Mouse (Mus musculus) brain, embryonic 14.5 days (tissue): ENCODE measurements around the gene Slc4a3. TPM values are rescaled to one million over a fixed set of nuclear protein-coding genes. Genes with fewer than 3 reads are reported as not detected.

ENCODE experiments used
- DNase-seq: peaks from one replicate; pipeline ENCODE4 v3.0.0-alpha.2; 2011; ENCODE audit warnings: low read depth
- CTCF ChIP-seq: fragments of 200-500 bp; IDR thresholded peaks from 2 replicates; pipeline ENCODE4 v1.5.1; 2012; ENCODE audit warnings: inconsistent platforms, mild to moderate bottlenecking, moderate library complexity, borderline replicate concordance; ENCODE audit not compliant: insufficient read depth, insufficient read length; ENCODE audit errors: extremely low read depth
- POLR2A ChIP-seq: fragments of 200-500 bp; IDR thresholded peaks from 2 replicates; pipeline ENCODE4 v1.6.1; 2012; ENCODE audit warnings: mild to moderate bottlenecking, inconsistent platforms, borderline replicate concordance; ENCODE audit not compliant: poor library complexity, insufficient read depth, insufficient read length, severe bottlenecking; ENCODE audit errors: extremely low read depth
- polyA plus RNA-seq: library from polyadenylated mRNA; depleted of rRNA; stranded (reverse); fragments of >200 nt; gene quantifications from 2 replicates; pipeline ENCODE4 v1.2.3, GENCODE M21; 2012

Gene Slc4a3
- polyA plus RNA-seq, 1 experiment, result 59.4 TPM

DNA sequence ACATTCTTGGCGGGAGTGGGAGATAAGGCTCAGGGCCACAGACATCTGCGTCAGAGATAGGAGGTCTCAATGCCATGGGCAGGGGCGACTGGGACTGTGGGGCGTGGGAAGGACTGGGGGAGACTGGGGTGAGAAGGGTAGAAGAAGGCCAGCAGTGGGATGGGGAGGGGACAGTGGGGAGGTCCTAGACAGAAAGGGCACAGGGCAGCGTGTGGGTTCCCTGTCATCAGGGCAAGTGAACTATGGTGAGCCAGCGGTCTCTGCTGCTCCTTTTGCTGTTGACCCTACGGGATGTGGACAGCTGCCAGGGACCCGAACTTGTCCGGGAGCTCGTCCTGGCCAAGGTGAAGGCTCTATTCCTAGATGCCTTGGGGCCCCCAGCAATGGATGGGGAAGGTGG is 39.1 kb upstream of the Slc4a3 start, which contains the start of gene Inha:
TSS of gene Inha (plus strand) at position 72 of the 400 bp plus-strand sequence.
- TF ChIP-seq POLR2A, result no peak
- no peak for TF ChIP-seq CTCF
- no peak for DNase-seq

DNA sequence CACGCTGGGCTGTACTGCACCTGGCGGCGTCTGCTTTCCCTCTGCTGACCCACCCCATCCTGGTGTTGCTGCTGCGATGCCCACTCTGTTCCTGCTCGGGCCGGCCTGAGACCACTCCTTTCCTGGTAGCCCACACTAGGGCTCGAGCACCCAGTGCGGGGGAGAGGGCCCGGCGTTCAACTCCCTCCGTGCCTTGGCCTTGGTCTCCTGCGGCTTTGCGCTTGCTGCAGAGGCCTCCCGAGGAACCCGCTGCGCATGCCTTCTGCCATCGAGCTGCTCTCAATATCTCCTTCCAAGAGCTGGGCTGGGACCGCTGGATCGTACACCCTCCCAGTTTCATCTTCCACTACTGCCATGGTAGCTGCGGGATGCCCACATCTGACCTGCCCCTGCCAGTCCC is 36.5 kb upstream of the Slc4a3 start:
- DNase-seq, result no peak
- no peak for TF ChIP-seq POLR2A
- no peak for TF ChIP-seq CTCF

- no peak for DNase-seq
- no peak for TF ChIP-seq POLR2A
- no peak for TF ChIP-seq CTCF
These were observed 35.9 kb upstream of the Slc4a3 start for GRCm38 (mm10) chr1:75510154-75510553.

- DNase-seq, result no peak
- TF ChIP-seq POLR2A (no peak), CTCF (no peak)
These were observed 34.4 kb upstream of the Slc4a3 start for GRCm38 (mm10) chr1:75511437-75512210.

DNA sequence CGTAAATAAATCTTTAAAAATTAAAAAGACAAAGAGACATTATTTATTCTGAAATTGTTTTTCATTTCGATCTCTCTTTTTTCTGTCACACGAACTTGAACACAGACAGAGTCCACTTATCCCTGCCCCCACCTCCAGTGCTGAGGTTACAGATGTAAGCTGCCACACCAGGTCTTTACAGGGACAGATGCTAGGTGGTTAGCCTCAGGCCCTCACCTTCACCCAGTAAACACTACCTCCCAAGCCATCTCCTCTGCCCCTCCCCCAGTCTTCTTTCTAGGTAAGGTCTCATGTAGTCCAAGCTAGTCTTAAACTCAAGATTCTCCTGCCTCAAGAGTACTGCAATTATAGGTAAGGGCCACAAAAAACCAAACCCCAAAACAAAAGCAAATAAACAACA is 33.5 kb upstream of the Slc4a3 start:
- DNase-seq, result no peak
- TF ChIP-seq CTCF (no peak), POLR2A (no peak)

DNA sequence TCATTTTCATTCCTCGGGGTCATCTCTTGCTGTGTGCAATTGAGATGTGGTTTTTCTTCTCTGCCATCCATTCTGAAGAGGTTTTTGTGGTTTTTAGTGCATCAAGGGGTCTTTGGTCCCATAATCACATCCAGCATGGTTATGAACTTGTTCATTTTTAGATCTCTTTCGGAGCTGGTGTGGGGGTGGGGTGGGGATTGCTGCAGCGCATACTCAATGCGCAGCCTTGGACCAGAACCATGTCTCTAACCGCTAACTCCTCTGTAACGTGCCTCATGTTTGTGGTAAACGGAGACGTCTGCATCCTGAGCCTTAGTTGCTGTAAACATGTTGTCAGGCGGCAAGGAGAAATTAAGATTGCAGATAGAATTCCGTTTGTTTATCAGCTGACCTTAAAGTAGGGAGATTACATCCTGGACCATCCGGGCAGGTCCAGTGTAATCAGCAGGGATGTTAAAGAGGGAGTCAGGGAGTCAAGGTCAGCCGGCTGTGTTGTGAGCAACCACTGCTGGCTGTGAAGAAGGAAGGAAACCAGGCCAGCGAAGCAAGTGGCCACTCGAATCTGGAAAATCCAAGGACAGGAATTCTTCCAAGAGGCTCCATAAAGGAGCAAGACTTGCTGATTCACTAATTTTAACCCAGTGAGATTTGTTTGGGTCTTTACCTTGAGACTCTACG is 29.2 kb upstream of the Slc4a3 start:
- TF ChIP-seq CTCF (no peak), POLR2A (no peak)
- no peak for DNase-seq

GRCm38 (mm10) chr1:75517984-75518383 is 28.1 kb upstream of the Slc4a3 start:
- DNase-seq, result no peak

GRCm38 (mm10) chr1:75518427-75518826 is 27.6 kb upstream of the Slc4a3 start:
- TF ChIP-seq CTCF, result no peak
- no peak for TF ChIP-seq POLR2A
- DNase-seq, result no peak

More at GRCm38 (mm10) chr1:75517984-75518383, 28.1 kb upstream of the Slc4a3 start:
- TF ChIP-seq POLR2A (no peak), CTCF (no peak)

DNA sequence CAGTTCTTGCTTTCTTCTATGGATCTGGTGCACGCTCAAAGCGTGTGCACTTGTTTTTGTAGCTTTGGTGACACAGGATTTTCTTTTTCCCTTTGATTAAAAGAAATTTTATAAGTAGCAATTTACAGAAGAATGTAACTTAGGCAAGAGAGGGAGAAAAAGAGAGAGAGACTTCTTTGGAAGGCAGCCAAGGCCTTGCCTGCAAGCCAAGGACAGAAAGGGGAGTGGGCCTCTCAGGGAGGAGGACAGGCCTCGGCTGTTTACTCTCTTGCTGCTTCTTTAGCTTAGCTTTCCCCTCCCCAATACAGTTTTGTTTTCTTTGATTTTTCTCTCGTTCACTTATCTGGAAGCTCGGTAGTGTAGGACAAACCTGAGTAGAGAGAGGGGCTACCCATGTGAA is 26.5 kb upstream of the Slc4a3 start:
- DNase-seq, result peak; percentile 32
- no peak for TF ChIP-seq POLR2A
- TF ChIP-seq CTCF, result no peak

GRCm38 (mm10) chr1:75521321-75522031 is 24.6 kb upstream of the Slc4a3 start, which contains the start of gene Stk11ip:
Stk11ip (plus strand) TSS chr1:75521529.
- peak; percentile 97 for DNase-seq
- no peak for TF ChIP-seq CTCF
- TF ChIP-seq POLR2A, result peak; percentile 61; the same call in 1 of the 2 replicates

GRCm38 (mm10) chr1:75524679-75525078 is 21.4 kb upstream of the Slc4a3 start:
- no peak for DNase-seq
- TF ChIP-seq POLR2A, result no peak
- no peak for TF ChIP-seq CTCF

DNA sequence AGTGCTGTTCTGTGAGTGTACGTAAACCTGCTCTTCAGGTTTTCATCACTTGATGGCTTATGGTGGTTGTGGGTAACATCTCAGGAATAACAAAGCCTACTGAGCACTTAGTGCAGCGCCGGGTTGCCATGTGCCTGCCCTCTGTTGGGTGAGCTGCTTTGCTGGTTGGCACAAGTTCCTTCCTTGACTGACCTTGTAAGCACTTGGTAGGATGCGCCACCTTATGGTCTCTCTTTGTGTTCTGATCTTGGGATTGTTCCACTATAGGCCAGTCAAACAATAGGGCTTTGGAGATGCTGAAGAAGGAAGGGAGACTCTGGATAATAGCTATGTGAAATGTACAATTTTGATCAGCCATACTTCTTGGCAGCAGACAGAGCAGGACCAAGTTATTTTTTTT is 15.5 kb upstream of the Slc4a3 start:
- TF ChIP-seq POLR2A, result no peak
- TF ChIP-seq CTCF, result no peak
- peak; percentile 11 for DNase-seq
